Mouse (Mus musculus) limb, embryonic 11.5 days (tissue): ENCODE data around the gene Rcor1. TPM values are rescaled to one million over a fixed set of nuclear protein-coding genes. Genes with fewer than 3 reads are reported as not detected.

ENCODE experiments used
- ATAC-seq: fragments of 200-750 bp; cut with Nextera tagmentation; 2 replicates; pipeline ENCODE4 v1.8.0; 2017; ENCODE audit warnings: low read depth; ENCODE audit not compliant: insufficient number of reproducible peaks, low FRiP score, low TSS enrichment
- DNase-seq: peaks from one replicate; pipeline ENCODE4 v3.0.0-alpha.2; 2015; ENCODE audit warnings: low spot score
- H3K27ac ChIP-seq: fragments of 300-500 bp; sonication (generic); replicated peaks from 2 replicates; pipeline ENCODE4 v1.5.1; 2014; ENCODE audit warnings: low read depth, mild to moderate bottlenecking, low read length
- H3K27me3 ChIP-seq: fragments of 300-500 bp; sonication (generic); 2 replicates; pipeline ENCODE4 v1.6.1; 2014; ENCODE audit warnings: mild to moderate bottlenecking, low read length, mixed read lengths; ENCODE audit not compliant: control insufficient read depth, insufficient read depth
- H3K36me3 ChIP-seq: fragments of 300-500 bp; sonication (generic); 2 replicates; pipeline ENCODE4 v1.6.1; 2014; ENCODE audit warnings: mild to moderate bottlenecking, low read length, moderate library complexity, mixed read lengths; ENCODE audit not compliant: control insufficient read depth, insufficient read depth
- H3K4me1 ChIP-seq: fragments of 300-500 bp; sonication (generic); 2 replicates; pipeline ENCODE4 v1.6.1; 2014; ENCODE audit warnings: low read length, mixed read lengths; ENCODE audit not compliant: control insufficient read depth, insufficient read depth
- H3K4me2 ChIP-seq: fragments of 300-500 bp; sonication (generic); 2 replicates; pipeline ENCODE4 v1.6.1; 2014; ENCODE audit warnings: low read depth, mild to moderate bottlenecking, moderate library complexity; ENCODE audit not compliant: severe bottlenecking
- H3K4me3 ChIP-seq: fragments of 300-500 bp; sonication (generic); 2 replicates; pipeline ENCODE4 v1.5.1; 2014; ENCODE audit warnings: low read depth, low read length
- H3K9ac ChIP-seq: fragments of 300-500 bp; sonication (generic); 2 replicates; pipeline ENCODE4 v1.6.1; 2014; ENCODE audit warnings: mild to moderate bottlenecking, low read length
- H3K9me3 ChIP-seq: fragments of 300-500 bp; sonication (generic); 2 replicates; pipeline ENCODE4 v1.6.1; 2016; ENCODE audit warnings: low read length; ENCODE audit not compliant: control insufficient read depth
- WGBS: fragments of 180-500 bp; shearing (Covaris S2); extraction: QIAGEN DNeasy Blood & Tissue Kit; methylation state at CpG from one replicate; pipeline ENCODE4 v1.1.7; 2014; 5-methylcytosine and 5-hydroxymethylcytosine counted together
- polyA plus RNA-seq: library from polyadenylated mRNA; unstranded; fragments of >200 nt; fragmentation: Nextera tagmentation; extraction: Ambion mirVana; gene quantifications from 2 replicates; pipeline ENCODE4 v1.2.1, GENCODE M21; 2014

Gene Rcor1
- polyA plus RNA-seq, 1 experiment from 2014 or later: 15.1 TPM

GRCm38 (mm10) chr12:111151422-111152156 lies 112.4 kb downstream of the Rcor1 start:
- H3K4me1 ChIP-seq: no peaks in the 10 kb centered on the region
- no peak for ATAC-seq

GRCm38 (mm10) chr12:111152579-111152978 lies 113.4 kb downstream of the Rcor1 start:
- DNase-seq (no peak), ATAC-seq (no peak)
- Histone ChIP-seq H3K9me3 (no peaks in the 10 kb centered on the region), H3K9ac (no peak overlapping the region), H3K4me1 (no peaks in the 10 kb centered on the region), H3K36me3 (no peaks in the 10 kb centered on the region), H3K4me3 (no peak overlapping the region), H3K4me2 (no peak overlapping the region), H3K27me3 (no peaks in the 10 kb centered on the region), H3K27ac (no peak overlapping the region)
- WGBS: 89% methylated on average over 6 of the region's 6 CpGs

More at GRCm38 (mm10) chr12:111151422-111152156, 112.4 kb downstream of the Rcor1 start:
- Histone ChIP-seq H3K9me3 (no peaks in the 10 kb centered on the region), H3K4me2 (no peak overlapping the region), H3K9ac (no peak overlapping the region), H3K36me3 (no peaks in the 10 kb centered on the region), H3K4me3 (no peak overlapping the region), H3K27me3 (no peaks in the 10 kb centered on the region), H3K27ac (no peak overlapping the region)
- 94% methylated on average over 5 of the region's 5 CpGs for WGBS
- no peak for DNase-seq

DNA sequence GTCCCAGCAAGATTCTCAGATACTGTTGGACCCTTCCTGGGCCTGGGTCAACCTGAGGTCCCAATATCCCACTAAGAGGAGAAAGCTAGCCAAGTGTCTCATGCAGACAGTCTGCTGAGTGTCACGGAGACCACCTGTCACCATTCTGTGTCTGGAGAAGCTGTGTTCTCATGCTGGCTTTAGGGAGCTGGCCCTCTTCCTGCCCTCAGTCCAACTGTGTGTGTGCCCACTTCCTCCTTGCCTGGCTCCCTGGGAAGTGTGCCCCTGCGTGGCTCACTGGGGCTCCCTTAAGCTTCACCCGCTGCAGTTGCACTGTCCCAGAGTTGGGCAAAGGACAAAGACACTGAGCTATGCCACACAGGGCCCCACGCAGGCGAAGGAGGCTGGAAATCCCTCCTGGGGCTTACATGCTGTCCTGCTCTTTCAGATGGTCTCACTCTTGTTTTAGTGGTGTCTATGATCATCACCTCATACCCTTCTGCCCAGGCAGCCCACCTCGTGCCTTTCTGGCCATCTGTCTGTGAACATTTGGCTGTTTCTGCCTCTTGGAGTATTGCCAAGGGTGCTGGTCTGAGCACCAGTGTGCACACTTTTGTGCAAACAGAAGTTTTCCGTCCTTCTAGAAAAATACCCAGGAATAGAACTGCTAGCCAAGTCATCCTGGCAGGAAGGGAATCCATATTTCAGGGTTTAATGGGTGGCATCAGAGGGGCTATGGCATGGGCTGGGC lies 114.0 kb downstream of the Rcor1 start:
- no peak for DNase-seq
- H3K36me3 ChIP-seq: no peaks in the 10 kb centered on the region
- no peak for ATAC-seq
- H3K4me2 ChIP-seq: no peak overlapping the region
- no peak overlapping the region for H3K9ac ChIP-seq
- H3K4me1 ChIP-seq: no peaks in the 10 kb centered on the region
- no peak overlapping the region for H3K4me3 ChIP-seq
- H3K27me3 ChIP-seq: no peaks in the 10 kb centered on the region
- no peak overlapping the region for H3K27ac ChIP-seq
- 80% methylated on average over 7 of the region's 7 CpGs for WGBS
- H3K9me3 ChIP-seq: no peaks in the 10 kb centered on the region

GRCm38 (mm10) chr12:111153946-111154345 lies 114.8 kb downstream of the Rcor1 start:
- H3K9ac ChIP-seq: no peak overlapping the region
- no peak overlapping the region for H3K27ac ChIP-seq
- no peak overlapping the region for H3K4me3 ChIP-seq
- ATAC-seq (no peak), DNase-seq (no peak)
- H3K4me1 ChIP-seq: no peaks in the 10 kb centered on the region
- no peaks in the 10 kb centered on the region for H3K27me3 ChIP-seq
- H3K36me3 ChIP-seq: no peaks in the 10 kb centered on the region
- H3K9me3 ChIP-seq: no peaks in the 10 kb centered on the region
- WGBS: 37% methylated on average over 5 of the region's 5 CpGs
- H3K4me2 ChIP-seq: no peak overlapping the region

GRCm38 (mm10) chr12:111154641-111155040 lies 115.5 kb downstream of the Rcor1 start:
- ATAC-seq: no peak
- Histone ChIP-seq H3K9me3 (no peaks in the 10 kb centered on the region), H3K4me1 (no peaks in the 10 kb centered on the region), H3K27me3 (no peaks in the 10 kb centered on the region), H3K27ac (no peak overlapping the region), H3K36me3 (no peaks in the 10 kb centered on the region), H3K9ac (no peak overlapping the region), H3K4me3 (no peak overlapping the region), H3K4me2 (no peak overlapping the region)
- no peak for DNase-seq
- WGBS: 92% methylated on average over 6 of the region's 6 CpGs

DNA sequence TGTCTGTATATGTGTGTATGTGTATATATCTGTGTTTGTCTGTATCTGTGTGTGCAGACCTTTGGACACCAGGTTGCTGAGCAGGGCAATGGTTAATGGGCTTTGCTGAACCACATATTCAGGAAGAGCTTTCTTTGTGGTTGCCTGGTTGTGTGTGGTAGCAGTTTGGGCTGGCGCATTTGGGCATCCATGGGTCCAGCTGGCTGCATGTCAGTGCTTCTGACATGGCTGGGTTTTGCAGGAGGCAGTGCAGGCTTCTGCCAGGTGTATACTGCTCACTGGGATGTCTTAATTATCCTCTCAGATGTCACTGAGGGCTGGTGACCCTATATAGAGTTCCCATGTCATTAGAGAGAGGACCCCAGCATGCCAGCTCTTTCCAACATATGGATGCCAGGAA lies 116.6 kb downstream of the Rcor1 start:
- Histone ChIP-seq H3K4me3 (no peak overlapping the region), H3K27me3 (no peaks in the 10 kb centered on the region), H3K4me1 (no peaks in the 10 kb centered on the region), H3K27ac (no peak overlapping the region), H3K9ac (no peak overlapping the region), H3K9me3 (no peaks in the 10 kb centered on the region), H3K36me3 (no peaks in the 10 kb centered on the region), H3K4me2 (no peak overlapping the region)
- no peak for ATAC-seq
- 94% methylated on average over 1 of the region's 1 CpGs for WGBS
- DNase-seq: no peak

DNA sequence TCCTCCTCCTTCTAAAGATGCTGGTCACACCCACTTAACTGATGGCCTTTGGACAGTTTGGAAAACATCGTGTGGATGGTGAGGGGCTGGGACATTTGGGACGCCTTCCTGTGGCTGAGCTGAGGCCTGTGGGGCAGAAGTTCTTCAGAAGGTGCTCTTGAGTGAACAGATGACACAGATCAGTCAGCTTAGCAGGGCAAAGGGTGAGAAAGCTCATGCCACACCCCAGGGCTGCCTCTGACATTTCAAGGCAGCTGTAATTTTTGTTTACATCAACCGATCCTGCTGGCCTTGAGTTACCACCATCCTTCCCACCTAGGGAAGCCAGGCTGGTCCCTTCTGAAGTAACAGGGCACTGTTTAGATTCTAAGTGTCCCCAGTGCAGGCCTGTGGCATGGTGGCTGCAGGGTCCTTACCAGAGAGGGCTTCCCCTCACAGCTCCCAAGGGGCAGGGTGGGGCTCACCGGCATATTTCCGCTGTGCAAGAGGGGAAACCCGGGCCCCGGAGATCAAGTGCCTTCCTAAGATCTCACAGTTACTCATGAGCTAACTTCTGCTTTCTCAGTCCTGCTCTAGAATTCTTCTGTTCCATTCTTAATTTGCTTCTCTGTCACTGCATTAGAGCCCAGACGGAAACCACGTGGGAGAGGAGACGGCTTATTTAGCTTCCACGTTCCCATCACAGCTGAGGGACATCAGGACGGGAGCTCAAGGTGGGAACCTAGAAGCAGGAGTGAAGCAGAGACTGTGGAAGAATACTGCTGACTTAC lies 120.7 kb downstream of the Rcor1 start:
- no peaks in the 10 kb centered on the region for H3K9me3 ChIP-seq
- H3K9ac ChIP-seq: no peak overlapping the region
- 61% methylated on average over 12 of the region's 12 CpGs for WGBS
- peaks cover 11% of the 10 kb centered on the region for H3K4me1 ChIP-seq
- no peaks in the 10 kb centered on the region for H3K27me3 ChIP-seq
- no peak for ATAC-seq
- H3K4me3 ChIP-seq: no peak overlapping the region
- no peak overlapping the region for H3K27ac ChIP-seq
- H3K36me3 ChIP-seq: no peaks in the 10 kb centered on the region
- H3K4me2 ChIP-seq: no peak overlapping the region
- DNase-seq: no peak

DNA sequence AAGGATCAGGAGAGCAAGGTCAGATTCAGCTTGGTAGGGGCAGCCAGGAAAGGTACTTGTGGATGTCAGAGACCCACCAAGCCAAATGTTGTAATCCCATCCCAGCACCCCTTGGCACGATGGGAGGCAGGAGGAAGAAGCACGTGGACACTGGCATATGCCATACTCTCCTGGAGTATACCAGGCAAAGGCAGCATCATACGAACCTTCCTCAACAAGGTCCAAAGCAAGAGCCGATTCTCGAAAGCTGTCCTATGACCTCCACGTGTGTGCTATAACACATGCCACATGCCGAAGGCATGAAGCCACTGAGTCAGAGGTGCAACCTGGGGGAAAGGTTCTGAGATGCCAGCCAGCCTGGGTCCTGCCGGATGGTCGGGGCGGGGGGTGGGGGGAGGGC lies 121.7 kb downstream of the Rcor1 start:
- H3K4me3 ChIP-seq: no peak overlapping the region
- peaks cover 13% of the 10 kb centered on the region for H3K4me1 ChIP-seq
- H3K36me3 ChIP-seq: no peaks in the 10 kb centered on the region
- H3K4me2 ChIP-seq: no peak overlapping the region
- no peak overlapping the region for H3K27ac ChIP-seq
- H3K9ac ChIP-seq: no peak overlapping the region
- ATAC-seq (no peak), DNase-seq (no peak)
- no peaks in the 10 kb centered on the region for H3K27me3 ChIP-seq
- no peaks in the 10 kb centered on the region for H3K9me3 ChIP-seq
- 89% methylated on average over 10 of the region's 10 CpGs for WGBS
